Mouse (Mus musculus) brain, embryonic 14.5 days (tissue): Measurements from ENCODE around the gene Zc2hc1c.

Experiments
- CTCF ChIP-seq: fragments of 200-500 bp; IDR thresholded peaks from 2 replicates; pipeline ENCODE4 v1.5.1; 2012; ENCODE audit warnings: inconsistent platforms, mild to moderate bottlenecking, moderate library complexity, borderline replicate concordance; ENCODE audit not compliant: insufficient read depth, insufficient read length; ENCODE audit errors: extremely low read depth
- POLR2A ChIP-seq: fragments of 200-500 bp; IDR thresholded peaks from 2 replicates; pipeline ENCODE4 v1.6.1; 2012; ENCODE audit warnings: mild to moderate bottlenecking, inconsistent platforms, borderline replicate concordance; ENCODE audit not compliant: poor library complexity, insufficient read depth, insufficient read length, severe bottlenecking; ENCODE audit errors: extremely low read depth

DNA sequence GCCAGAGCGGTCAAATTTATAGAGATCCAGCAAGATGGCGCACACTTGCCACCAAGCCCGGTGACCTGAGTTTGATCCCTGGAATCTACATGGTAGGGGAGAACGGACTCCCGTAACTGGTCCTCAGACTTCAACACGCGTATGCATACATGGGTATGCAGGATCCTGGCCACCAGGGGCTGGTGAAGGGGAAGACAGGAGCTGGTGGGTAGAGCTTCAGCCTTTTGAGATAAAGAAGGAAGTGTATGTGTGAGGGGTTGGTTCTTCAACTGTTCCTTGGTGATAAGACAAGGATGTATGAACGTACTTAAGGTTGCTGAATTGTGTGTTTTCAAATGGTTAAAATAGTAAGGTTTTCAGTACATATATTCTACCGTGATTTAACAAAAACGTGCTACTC lies 9.5 kb upstream of the Zc2hc1c start:
- TF ChIP-seq CTCF, result no peak
- TF ChIP-seq POLR2A, result no peak
